Mouse (Mus musculus): ENCODE data around the gene Gan. TPM values are rescaled to one million over a fixed set of nuclear protein-coding genes. Genes with fewer than 3 reads are reported as not detected.

Gan gene
- polyA plus RNA-seq, 1 experiment from 2014 or later = 3.9 TPM

GRCm38 (mm10) chr8:117240841-117241494, 83.0 kb downstream of the Gan start:
- WGBS (ENCODE audit: missing documents) = 48% methylated on average over 5 of the region's 5 CpGs
- peak overlapping the region; percentile 28 for H3K27ac ChIP-seq
- no peak overlapping the region for H3K4me3 ChIP-seq (ENCODE audit: inconsistent target)
- no peaks in the 10 kb centered on the region for H3K79me2 ChIP-seq (ENCODE audit: inconsistent target)
- no peaks in the 10 kb centered on the region for H3K36me3 ChIP-seq (ENCODE audit: inconsistent target)

- Histone ChIP-seq H3K36me3 (ENCODE audit: inconsistent target) (no peaks in the 10 kb centered on the region), H3K27ac (no peak overlapping the region), H3K79me2 (ENCODE audit: inconsistent target) (no peaks in the 10 kb centered on the region), H3K4me3 (ENCODE audit: inconsistent target) (no peak overlapping the region)
- WGBS (ENCODE audit: missing documents) = 91% methylated on average over 3 of the region's 3 CpGs
Observed at GRCm38 (mm10) chr8:117241848-117242247, 83.9 kb downstream of the Gan start.

- no peak overlapping the region for H3K27ac ChIP-seq
- WGBS (ENCODE audit: missing documents) = 95% methylated on average over 6 of the region's 6 CpGs
- H3K36me3 ChIP-seq (ENCODE audit: inconsistent target) = no peaks in the 10 kb centered on the region
- no peak overlapping the region for H3K4me3 ChIP-seq (ENCODE audit: inconsistent target)
- no peaks in the 10 kb centered on the region for H3K79me2 ChIP-seq (ENCODE audit: inconsistent target)
Observed at GRCm38 (mm10) chr8:117242286-117242685, 84.4 kb downstream of the Gan start.

- Histone ChIP-seq H3K36me3 (ENCODE audit: inconsistent target) (no peaks in the 10 kb centered on the region), H3K79me2 (ENCODE audit: inconsistent target) (no peaks in the 10 kb centered on the region), H3K4me3 (ENCODE audit: inconsistent target) (no peak overlapping the region), H3K27ac (no peak overlapping the region)
- WGBS (ENCODE audit: missing documents) = 87% methylated on average over 5 of the region's 6 CpGs
Observed at GRCm38 (mm10) chr8:117244601-117245000, 86.7 kb downstream of the Gan start.

- H3K27ac ChIP-seq = no peak overlapping the region
- H3K36me3 ChIP-seq (ENCODE audit: inconsistent target) = no peaks in the 10 kb centered on the region
- H3K4me3 ChIP-seq (ENCODE audit: inconsistent target) = no peak overlapping the region
- 8% methylated on average over 11 of the region's 11 CpGs for WGBS (ENCODE audit: missing documents)
- no peaks in the 10 kb centered on the region for H3K79me2 ChIP-seq (ENCODE audit: inconsistent target)
Observed at GRCm38 (mm10) chr8:117248341-117248740, 90.4 kb downstream of the Gan start.

- WGBS (ENCODE audit: missing documents) = 92% methylated on average over 7 of the region's 7 CpGs
- no peaks in the 10 kb centered on the region for H3K36me3 ChIP-seq (ENCODE audit: inconsistent target)
- no peak overlapping the region for H3K27ac ChIP-seq
- H3K4me3 ChIP-seq (ENCODE audit: inconsistent target) = no peak overlapping the region
- H3K79me2 ChIP-seq (ENCODE audit: inconsistent target) = no peaks in the 10 kb centered on the region
Observed at GRCm38 (mm10) chr8:117251086-117251681, 93.2 kb downstream of the Gan start.

- 31% methylated on average over 8 of the region's 8 CpGs for WGBS (ENCODE audit: missing documents)
- Histone ChIP-seq H3K36me3 (ENCODE audit: inconsistent target) (no peaks in the 10 kb centered on the region), H3K27ac (peak overlapping the region; percentile 79), H3K4me3 (ENCODE audit: inconsistent target) (no peak overlapping the region), H3K79me2 (ENCODE audit: inconsistent target) (peaks cover 7% of the 10 kb centered on the region)
Observed at GRCm38 (mm10) chr8:117252650-117253049, 94.7 kb downstream of the Gan start.

- Histone ChIP-seq H3K36me3 (ENCODE audit: inconsistent target) (no peaks in the 10 kb centered on the region), H3K79me2 (ENCODE audit: inconsistent target) (peaks cover 17% of the 10 kb centered on the region), H3K27ac (peak overlapping the region; percentile 79), H3K4me3 (ENCODE audit: inconsistent target) (no peak overlapping the region)
- WGBS (ENCODE audit: missing documents) = 93% methylated on average over 15 of the region's 17 CpGs
Observed at GRCm38 (mm10) chr8:117253390-117254269, 95.7 kb downstream of the Gan start.

- WGBS (ENCODE audit: missing documents) = 90% methylated on average over 6 of the region's 6 CpGs
- no peak overlapping the region for H3K27ac ChIP-seq
- no peak overlapping the region for H3K4me3 ChIP-seq (ENCODE audit: inconsistent target)
- H3K36me3 ChIP-seq (ENCODE audit: inconsistent target) = no peaks in the 10 kb centered on the region
- peaks cover 26% of the 10 kb centered on the region for H3K79me2 ChIP-seq (ENCODE audit: inconsistent target)
Observed at GRCm38 (mm10) chr8:117254496-117254895, 96.6 kb downstream of the Gan start.

- no peak overlapping the region; the same call in 1 of the 2 replicates for H3K4me3 ChIP-seq (ENCODE audit: inconsistent target)
- no peaks in the 10 kb centered on the region for H3K36me3 ChIP-seq (ENCODE audit: inconsistent target)
- peak overlapping the region; percentile 76 for H3K27ac ChIP-seq
- 2% methylated on average over 50 of the region's 92 CpGs for WGBS (ENCODE audit: missing documents)
- peaks cover 45% of the 10 kb centered on the region for H3K79me2 ChIP-seq (ENCODE audit: inconsistent target)
Observed at GRCm38 (mm10) chr8:117256292-117256938, 98.5 kb downstream of the Gan start.

GRCm38 (mm10) chr8:117257029-117257820, 99.3 kb downstream of the Gan start, which contains the start of gene Cmip:
Gene Cmip (plus strand): TSS chr8:117257064.
- Histone ChIP-seq H3K27ac (peak within 1 kb of the TSS; percentile 92), H3K4me3 (ENCODE audit: inconsistent target) (peak within 1 kb of the TSS; percentile 83), H3K79me2 (ENCODE audit: inconsistent target) (peaks cover 53% of the 10 kb centered on the region), H3K36me3 (ENCODE audit: inconsistent target) (no peaks in the 10 kb centered on the region)
- under 1% methylated on average over 65 of the region's 65 CpGs for WGBS (ENCODE audit: missing documents)

GRCm38 (mm10) chr8:117257821-117258575, 100.1 kb downstream of the Gan start:
- peak overlapping the region; percentile 83 for H3K4me3 ChIP-seq (ENCODE audit: inconsistent target)
- peak overlapping the region; percentile 92 for H3K27ac ChIP-seq
- no peaks in the 10 kb centered on the region for H3K36me3 ChIP-seq (ENCODE audit: inconsistent target)
- peaks cover 61% of the 10 kb centered on the region for H3K79me2 ChIP-seq (ENCODE audit: inconsistent target)
- under 1% methylated on average over 21 of the region's 22 CpGs for WGBS (ENCODE audit: missing documents)

- H3K36me3 ChIP-seq (ENCODE audit: inconsistent target) = no peaks in the 10 kb centered on the region
- 4% methylated on average over 6 of the region's 6 CpGs for WGBS (ENCODE audit: missing documents)
- H3K79me2 ChIP-seq (ENCODE audit: inconsistent target) = peaks cover 67% of the 10 kb centered on the region
- peak overlapping the region; percentile 83 for H3K4me3 ChIP-seq (ENCODE audit: inconsistent target)
- peak overlapping the region; percentile 92 for H3K27ac ChIP-seq
Observed at GRCm38 (mm10) chr8:117258576-117259040, 100.7 kb downstream of the Gan start.
